Mouse (Mus musculus) heart, adult 2 months (tissue): ENCODE measurements around the gene Plekhm2. TPM values are rescaled to one million over a fixed set of nuclear protein-coding genes. Genes with fewer than 3 reads are reported as not detected.
A peak's percentile ranks its signal among the peaks of the same experiment; 100 is the strongest.

Source experiments
- DNase-seq, 2 experiments: peaks; one replicate each; pipeline ENCODE4 v3.0.0; 2021
- H3K27ac ChIP-seq: fragments of 200-600 bp; 2 replicates; pipeline ENCODE4 v1.8.1; 2022
- H3K27me3 ChIP-seq: fragments of 200-500 bp; 2 replicates; pipeline ENCODE4 v1.6.1; 2012; ENCODE audit warnings: mild to moderate bottlenecking, low read length, inconsistent platforms, mixed read lengths; ENCODE audit not compliant: control insufficient read depth, insufficient read depth
- H3K36me3 ChIP-seq: fragments of 200-500 bp; 2 replicates; pipeline ENCODE4 v1.6.1; 2012; ENCODE audit warnings: low read length, inconsistent platforms; ENCODE audit not compliant: control insufficient read depth, insufficient read depth
- H3K4me1 ChIP-seq: fragments of 200-500 bp; 2 replicates; pipeline ENCODE4 v1.6.1; 2011; ENCODE audit warnings: low read length; ENCODE audit not compliant: control insufficient read depth, insufficient read depth
- H3K4me3 ChIP-seq: fragments of 200-600 bp; 2 replicates; pipeline ENCODE4 v1.8.1; 2022
- H3K79me2 ChIP-seq: fragments of 200-500 bp; replicated peaks from 2 replicates; pipeline ENCODE4 v1.6.1; 2012; ENCODE audit warnings: mild to moderate bottlenecking, inconsistent platforms, low read length, moderate library complexity, mixed read lengths; ENCODE audit not compliant: control insufficient read depth, insufficient read depth
- H3K9ac ChIP-seq: fragments of 200-500 bp; 2 replicates; pipeline ENCODE4 v1.6.1; 2012; ENCODE audit warnings: low read depth, mild to moderate bottlenecking, control low read depth, inconsistent platforms, low read length, mixed read lengths
- CTCF ChIP-seq: fragments of 200-600 bp; IDR thresholded peaks from 2 replicates; pipeline ENCODE4 v1.8.1; 2022; ENCODE audit warnings: antibody characterized with exemption, mild to moderate bottlenecking, moderate library complexity
- EP300 ChIP-seq: fragments of 200-500 bp; IDR thresholded peaks from 2 replicates; pipeline ENCODE4 v1.6.1; 2011; ENCODE audit warnings: low read depth, low read length, control low read depth; ENCODE audit not compliant: insufficient read depth
- POLR2A ChIP-seq: fragments of 200-500 bp; IDR thresholded peaks from 2 replicates; pipeline ENCODE4 v1.6.1; 2011; ENCODE audit warnings: mild to moderate bottlenecking, low read depth, low read length, control low read depth; ENCODE audit not compliant: insufficient read depth
- WGBS: fragments of 180-500 bp; shearing (Covaris S2); methylation state at CpG from one replicate; pipeline ENCODE4 v1.1.7; 2018; 5-methylcytosine and 5-hydroxymethylcytosine counted together
- intact Hi-C: fragments of 180-260 bp; cut with DNase I; formaldehyde crosslinking; loops from one replicate; pipeline ENCODE4 v1.15.1; 2025
- polyA plus RNA-seq: library from polyadenylated mRNA; depleted of rRNA; stranded (reverse); fragments of >200 nt; gene quantifications from 2 replicates; pipeline ENCODE4 v1.2.3, GENCODE M21; 2012
- total RNA-seq, 2 experiments: library from RNA; stranded (reverse); gene quantifications; 2 replicates each; pipeline ENCODE4 v1.2.3; 2021

Gene Plekhm2
- total and polyA plus RNA-seq, 3 experiments: 95.2 to 126 (median 111) TPM

- H3K27me3 ChIP-seq: no peaks in the 10 kb centered on the region
Observed at GRCm38 (mm10) chr4:141645988-141646387, 18.7 kb downstream of the Plekhm2 start.

GRCm38 (mm10) chr4:141643118-141643855 lies 21.4 kb downstream of the Plekhm2 start:
- Histone ChIP-seq H3K27ac (peak overlapping the region; percentile 94), H3K27me3 (no peaks in the 10 kb centered on the region), H3K4me3 (no peak overlapping the region), H3K9ac (no peak overlapping the region), H3K4me1 (peaks cover 16% of the 10 kb centered on the region), H3K79me2 (no peaks in the 10 kb centered on the region; the same call in 1 of the 2 replicates), H3K36me3 (peaks cover 9% of the 10 kb centered on the region)
- 5% methylated on average over 7 of the region's 7 CpGs for WGBS
- TF ChIP-seq CTCF (no peak), POLR2A (peak; percentile 43), EP300 (peak; percentile 95)
- DNase-seq: peak; percentile 73 to 85
- intact Hi-C loops: no loop called here

More at GRCm38 (mm10) chr4:141645988-141646387, 18.7 kb downstream of the Plekhm2 start:
- Histone ChIP-seq H3K4me1 (peaks cover 23% of the 10 kb centered on the region), H3K4me3 (no peak overlapping the region), H3K36me3 (peaks cover 9% of the 10 kb centered on the region), H3K9ac (no peak overlapping the region), H3K27ac (peak overlapping the region; percentile 64), H3K79me2 (peaks cover 2% of the 10 kb centered on the region; the same call in 1 of the 2 replicates)
- 80% methylated on average over 8 of the region's 8 CpGs for WGBS
- TF ChIP-seq CTCF (no peak), POLR2A (no peak), EP300 (no peak)
- DNase-seq: no peak
- intact Hi-C loops: no loop called here

- Histone ChIP-seq H3K36me3 (peaks cover 9% of the 10 kb centered on the region), H3K9ac (peak overlapping the region; percentile 55), H3K27me3 (no peaks in the 10 kb centered on the region), H3K4me1 (peaks cover 16% of the 10 kb centered on the region), H3K4me3 (no peak overlapping the region), H3K27ac (peak overlapping the region; percentile 94), H3K79me2 (no peaks in the 10 kb centered on the region; the same call in 1 of the 2 replicates)
- TF ChIP-seq CTCF (no peak), POLR2A (no peak), EP300 (no peak)
- no peak for DNase-seq
- 76% methylated on average over 25 of the region's 25 CpGs for WGBS
- intact Hi-C loops: loop anchor here (2.0 kb wide), 1 partner anchor 17 kb away; no protein-coding TSS in a partner anchor
Observed at GRCm38 (mm10) chr4:141641961-141642811, 22.5 kb downstream of the Plekhm2 start.

DNA sequence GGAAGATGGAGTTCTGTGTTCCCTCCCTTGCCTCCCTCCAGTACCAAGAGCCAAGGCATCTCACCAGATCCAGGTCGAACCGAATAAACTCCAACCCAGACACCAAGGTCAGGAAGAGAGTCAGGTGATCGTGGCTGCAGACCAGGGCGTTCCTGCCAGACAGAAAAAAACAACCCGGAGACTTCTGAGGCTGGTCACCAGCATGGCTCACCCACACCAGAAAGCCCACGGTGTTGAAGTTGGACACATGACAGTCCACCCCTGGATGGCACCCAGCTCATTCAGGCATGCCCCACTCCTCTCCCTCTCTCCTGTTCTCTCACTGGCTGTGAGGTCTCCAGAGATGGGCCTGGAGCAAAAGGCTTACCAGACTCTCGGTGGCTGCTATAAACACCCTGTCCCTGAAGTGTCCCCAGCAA lies 23.3 kb downstream of the Plekhm2 start:
- no peak for TF ChIP-seq CTCF
- 0 out of 2 replicates have a peak, but pooled peaks have one; percentile 36 for TF ChIP-seq POLR2A
- peak; percentile 84 for TF ChIP-seq EP300
- 48% methylated on average over 7 of the region's 7 CpGs for WGBS
- Histone ChIP-seq H3K79me2 (no peaks in the 10 kb centered on the region; the same call in 1 of the 2 replicates), H3K9ac (no peak overlapping the region; the same call in 1 of the 2 replicates), H3K36me3 (peaks cover 10% of the 10 kb centered on the region), H3K4me3 (no peak overlapping the region), H3K27ac (peak overlapping the region; percentile 94), H3K27me3 (no peaks in the 10 kb centered on the region), H3K4me1 (peaks cover 15% of the 10 kb centered on the region)
- peak; percentile 62 to 84 for DNase-seq
- intact Hi-C loops: loop anchor here (2.0 kb wide), 1 partner anchor 17 kb away; no protein-coding TSS in a partner anchor

- Histone ChIP-seq H3K4me3 (no peak overlapping the region), H3K4me1 (peaks cover 14% of the 10 kb centered on the region), H3K9ac (no peak overlapping the region), H3K79me2 (no peaks in the 10 kb centered on the region), H3K27ac (no peak overlapping the region), H3K27me3 (no peaks in the 10 kb centered on the region), H3K36me3 (peaks cover 12% of the 10 kb centered on the region)
- WGBS: 65% methylated on average over 11 of the region's 11 CpGs
- intact Hi-C loops: no loop called here
- TF ChIP-seq EP300 (no peak), CTCF (no peak), POLR2A (no peak)
- no peak for DNase-seq
Observed at GRCm38 (mm10) chr4:141639474-141639873, 25.2 kb downstream of the Plekhm2 start.
